21 mouse cellular contexts compared by ENCODE assay signal in genomic region chr5:117103194-117103929, GRCm38 (mm10). TPM values are rescaled to one million over a fixed set of nuclear protein-coding genes. Genes with fewer than 3 reads are reported as not detected.
A peak's percentile ranks its signal among the peaks of the same experiment; 100 is the strongest.
DNase-seq lines count a peak whose midpoint lies in the region; ATAC-seq and TF ChIP-seq lines count a peak whose summit lies in the region.
"Had no signal": no experiment of that assay in that cellular context is flagged by ENCODE, and none has a peak within 500 bp of the region (broad histone marks: within the 10 kb centered on the region; RNA-seq: fewer than 3 reads in every experiment).

No protein-coding gene starts in this region.

- no peak for TF ChIP-seq CTCF in gastrocnemius, adult 2 months (IDR thresholded peaks at IDR 0.05)

- H3K4me3 ChIP-seq in gastrocnemius, adult 2 months = no peak overlapping the region
- no peak overlapping the region for H3K4me3 ChIP-seq in hindbrain, embryonic 11.5 days (ENCODE audit: low read depth, low read length)
- H3K4me3 ChIP-seq: embryonic facial prominence, embryonic 12.5 days; forebrain, embryonic 12.5 days; heart, embryonic 12.5 days; hindbrain, embryonic 10.5 days; hindbrain, embryonic 15.5 days had no signal

- no peak for ATAC-seq in hindbrain, embryonic 11.5 days (ENCODE audit: low FRiP score)
- ATAC-seq: forebrain, embryonic 16.5 days; inflammation-experienced regulatory T-cells, adult 6 months; intestine, postnatal 0 days; Patski had no signal

- no peak overlapping the region for H3K27ac ChIP-seq in gastrocnemius, adult 2 months
- H3K27ac ChIP-seq in hindbrain, embryonic 11.5 days (ENCODE audit: low read depth, low read length) = no peak overlapping the region
- H3K27ac ChIP-seq: embryonic facial prominence, embryonic 12.5 days; forebrain, embryonic 12.5 days; hindbrain, embryonic 10.5 days; hindbrain, embryonic 15.5 days had no signal

- 0 out of 2 replicates have a peak, but pooled peaks cover 2% of the 10 kb centered on the region for H3K36me3 ChIP-seq in hindbrain, embryonic 11.5 days (ENCODE audit: control insufficient read depth, insufficient read depth, low read length)

- 95% methylated on average over 20 of the region's 20 CpGs for WGBS in hindbrain, embryonic 11.5 days

- no peaks in the 10 kb centered on the region for H3K4me1 ChIP-seq in hindbrain, embryonic 11.5 days (replicated peaks; ENCODE audit: control insufficient read depth, insufficient read depth, low read length)
- H3K4me1 ChIP-seq: embryonic facial prominence, embryonic 12.5 days; heart, embryonic 12.5 days; hindbrain, embryonic 15.5 days had no signal

- no peak overlapping the region for H3K4me2 ChIP-seq in hindbrain, embryonic 11.5 days (replicated peaks; ENCODE audit: low read depth, low read length)
- H3K4me2 ChIP-seq: embryonic facial prominence, embryonic 12.5 days; forebrain, embryonic 12.5 days; heart, embryonic 12.5 days; hindbrain, embryonic 15.5 days had no signal

- H3K27me3 ChIP-seq in hindbrain, embryonic 11.5 days (ENCODE audit: control insufficient read depth, insufficient read depth, low read length) = no peaks in the 10 kb centered on the region
- H3K27me3 ChIP-seq: CH12.LX; embryonic facial prominence, embryonic 12.5 days; forebrain, embryonic 12.5 days; heart, embryonic 12.5 days; hindbrain, embryonic 15.5 days; Patski had no signal

- H3K9ac ChIP-seq in hindbrain, embryonic 11.5 days (ENCODE audit: low read depth, low read length) = no peak overlapping the region
- H3K9ac ChIP-seq: embryonic facial prominence, embryonic 12.5 days; forebrain, embryonic 12.5 days; heart, embryonic 12.5 days; hindbrain, embryonic 15.5 days had no signal

- intact Hi-C loops in gastrocnemius, adult 2 months (cut with DNase I) = no loop called here

- peak; percentile 15 for DNase-seq in gastrocnemius, adult 2 months
- DNase-seq in gastrocnemius, postnatal 10 days = no peak
- peak; percentile 67 to 75 for DNase-seq in cerebellum, adult 18-20 months
- DNase-seq in cerebellum, adult 9-10 months = peak; percentile 74
- DNase-seq in cerebellum, postnatal 25 days = peak; percentile 70 to 78
- DNase-seq in hindbrain, embryonic 11.5 days (ENCODE audit: low spot score) = no peak
- no peak for DNase-seq in T-cell, adult 2 months (ENCODE audit: low spot score)
- DNase-seq: adrenal gland, adult 2 months; adrenal gland, postnatal 36 days; gastrocnemius, postnatal 25 days; kidney, adult 9 months had no signal

- no peaks in the 10 kb centered on the region for H3K9me3 ChIP-seq in hindbrain, embryonic 11.5 days (ENCODE audit: control insufficient read depth, low read length)
- H3K9me3 ChIP-seq: embryonic facial prominence, embryonic 12.5 days; forebrain, embryonic 12.5 days; heart, embryonic 12.5 days; hindbrain, embryonic 10.5 days; hindbrain, embryonic 15.5 days had no signal

RNA-seq across cellular contexts. Expression of gene Suds3, which starts 12.6 kb away (rescaled TPM):
- 10 to 100 TPM; 71.7 to 94.8 TPM for total RNA-seq in gastrocnemius, adult 2 months (2021)
- 10 to 100 TPM; 49.3 to 53.5 TPM for total RNA-seq in gastrocnemius, postnatal 10 days (2021)
- 48.0 and 54.2 TPM in 2 replicates for polyA plus RNA-seq in hindbrain, embryonic 11.5 days (2014; fragmentation: Nextera tagmentation; extraction: Ambion mirVana)

RNA-seq across cellular contexts. Expression of gene Taok3, which starts 16.6 kb away (rescaled TPM):
- 1 to 10 TPM; 4.6 to 6.8 TPM for total RNA-seq in gastrocnemius, adult 2 months (2021)
- total RNA-seq in gastrocnemius, postnatal 10 days (2021) = 10 to 100 TPM in 1 of 2 experiments, 1 to 10 TPM in 1; 6.1 to 11.1 TPM
- 21.7 and 26.1 TPM in 2 replicates for polyA plus RNA-seq in hindbrain, embryonic 11.5 days (2014; fragmentation: Nextera tagmentation; extraction: Ambion mirVana)

Comparison
In these comparisons a context has a peak if more than half of its experiments do, and no peak if none do; other contexts are left out.
1. DNase-seq: peak in gastrocnemius, adult 2 months (single experiment), cerebellum, adult 18-20 months (2 of 2), cerebellum, adult 9-10 months (single experiment) and cerebellum, postnatal 25 days (2 of 2); none in gastrocnemius, postnatal 10 days (single experiment), hindbrain, embryonic 11.5 days (single experiment) and T-cell, adult 2 months (single experiment).